Mouse (Mus musculus) heart, embryonic 13.5 days (tissue): ENCODE measurements around the gene Tmem37. TPM values are rescaled to one million over a fixed set of nuclear protein-coding genes. Genes with fewer than 3 reads are reported as not detected.

Experiments used
- polyA plus RNA-seq: library from polyadenylated mRNA; unstranded; fragments of >200 nt; fragmentation: Nextera tagmentation; extraction: Ambion mirVana; gene quantifications from 2 replicates; pipeline ENCODE4 v1.2.1, GENCODE M21; 2015

Gene Tmem37
- polyA plus RNA-seq, 1 experiment from 2014 or later, result 14.7 TPM

Other genes starting within 250 kb of the Tmem37 start
- 2.8 and 3.7 TPM in 2 replicates for gene Ptpn4, start 236.5 kb downstream of the Tmem37 start, polyA plus RNA-seq
- gene Tmem177, start 160.9 kb downstream of the Tmem37 start, polyA plus RNA-seq, result 6.2 and 7.0 TPM in 2 replicates
- gene Cfap221, start 76.8 kb downstream of the Tmem37 start, polyA plus RNA-seq, result not detected in 2 replicates
- 0.09 TPM in 2 replicates for gene Sctr, start 67.2 kb downstream of the Tmem37 start, polyA plus RNA-seq
- gene Dbi, start 47.0 kb upstream of the Tmem37 start, polyA plus RNA-seq, result 621 and 734 TPM in 2 replicates
- gene 3110009E18Rik, start 47.1 kb upstream of the Tmem37 start, polyA plus RNA-seq, result 11.7 and 12.0 TPM in 2 replicates
- gene Steap3, start 198.6 kb upstream of the Tmem37 start, polyA plus RNA-seq, result 16.2 and 18.7 TPM in 2 replicates